Mouse (Mus musculus): ENCODE measurements around the gene Slc39a11. TPM values are rescaled to one million over a fixed set of nuclear protein-coding genes. Genes with fewer than 3 reads are reported as not detected.

The Slc39a11 gene
- polyA plus RNA-seq, 1 experiment from 2014 or later, result 24.5 TPM

GRCm38 (mm10) chr11:113534341-113534740 lies 115.5 kb downstream of the Slc39a11 start:
- H3K27me3 ChIP-seq, result no peaks in the 10 kb centered on the region
- 65% methylated on average over 11 of the region's 11 CpGs for WGBS
- no peaks in the 10 kb centered on the region for H3K36me3 ChIP-seq
- H3K9ac ChIP-seq, result no peak overlapping the region
- no peaks in the 10 kb centered on the region for H3K9me3 ChIP-seq
- no peak overlapping the region for H3K4me2 ChIP-seq
- H3K4me3 ChIP-seq, result no peak overlapping the region
- H3K4me1 ChIP-seq, result peaks cover 3% of the 10 kb centered on the region; the same call in 1 of the 2 replicates
- no peak overlapping the region for H3K27ac ChIP-seq
- ATAC-seq (ENCODE audit: borderline replicate concordance, extremely low read depth, low FRiP score, low TSS enrichment), result no peak

- Histone ChIP-seq H3K27ac (no peak overlapping the region), H3K9ac (no peak overlapping the region), H3K9me3 (no peaks in the 10 kb centered on the region), H3K36me3 (no peaks in the 10 kb centered on the region), H3K27me3 (no peaks in the 10 kb centered on the region), H3K4me3 (no peak overlapping the region), H3K4me1 (0 out of 2 replicates have a peak, but pooled peaks cover 3% of the 10 kb centered on the region), H3K4me2 (no peak overlapping the region)
- ATAC-seq (ENCODE audit: borderline replicate concordance, extremely low read depth, low FRiP score, low TSS enrichment), result no peak
- WGBS, result 52% methylated on average over 7 of the region's 7 CpGs
These were observed 115.9 kb downstream of the Slc39a11 start for GRCm38 (mm10) chr11:113533931-113534330.

- H3K27me3 ChIP-seq, result no peaks in the 10 kb centered on the region
- H3K4me1 ChIP-seq, result no peaks in the 10 kb centered on the region
- no peak overlapping the region for H3K4me2 ChIP-seq
- H3K9me3 ChIP-seq, result no peaks in the 10 kb centered on the region
- H3K27ac ChIP-seq, result no peak overlapping the region
- no peaks in the 10 kb centered on the region for H3K36me3 ChIP-seq
- H3K4me3 ChIP-seq, result no peak overlapping the region
- no peak overlapping the region for H3K9ac ChIP-seq
- WGBS, result 89% methylated on average over 3 of the region's 3 CpGs
- no peak for ATAC-seq (ENCODE audit: borderline replicate concordance, extremely low read depth, low FRiP score, low TSS enrichment)
These were observed 121.5 kb downstream of the Slc39a11 start for GRCm38 (mm10) chr11:113528391-113528790.

- WGBS, result 70% methylated on average over 18 of the region's 18 CpGs
- H3K9me3 ChIP-seq, result no peaks in the 10 kb centered on the region
- H3K27me3 ChIP-seq, result no peaks in the 10 kb centered on the region
- H3K9ac ChIP-seq, result no peak overlapping the region
- H3K4me1 ChIP-seq, result no peaks in the 10 kb centered on the region
- no peaks in the 10 kb centered on the region for H3K36me3 ChIP-seq
- no peak overlapping the region for H3K27ac ChIP-seq
- no peak for ATAC-seq (ENCODE audit: borderline replicate concordance, extremely low read depth, low FRiP score, low TSS enrichment)
- no peak overlapping the region for H3K4me3 ChIP-seq
- H3K4me2 ChIP-seq, result no peak overlapping the region
These were observed 124.1 kb downstream of the Slc39a11 start for GRCm38 (mm10) chr11:113525731-113526130.

GRCm38 (mm10) chr11:113522726-113523125 lies 127.2 kb downstream of the Slc39a11 start:
- WGBS, result 74% methylated on average over 4 of the region's 4 CpGs
- H3K9ac ChIP-seq, result no peak overlapping the region

GRCm38 (mm10) chr11:113521469-113522190 lies 128.2 kb downstream of the Slc39a11 start:
- Histone ChIP-seq H3K9ac (no peak overlapping the region), H3K27me3 (no peaks in the 10 kb centered on the region), H3K36me3 (no peaks in the 10 kb centered on the region), H3K4me2 (no peak overlapping the region), H3K4me3 (no peak overlapping the region), H3K27ac (no peak overlapping the region), H3K4me1 (peaks cover 6% of the 10 kb centered on the region), H3K9me3 (no peaks in the 10 kb centered on the region)
- no peak for ATAC-seq (ENCODE audit: borderline replicate concordance, extremely low read depth, low FRiP score, low TSS enrichment)
- WGBS, result 54% methylated on average over 20 of the region's 20 CpGs

More at GRCm38 (mm10) chr11:113522726-113523125, 127.2 kb downstream of the Slc39a11 start:
- Histone ChIP-seq H3K27me3 (no peaks in the 10 kb centered on the region), H3K4me1 (peaks cover 6% of the 10 kb centered on the region), H3K36me3 (no peaks in the 10 kb centered on the region), H3K4me2 (no peak overlapping the region), H3K9me3 (no peaks in the 10 kb centered on the region), H3K27ac (no peak overlapping the region), H3K4me3 (no peak overlapping the region)
- ATAC-seq (ENCODE audit: borderline replicate concordance, extremely low read depth, low FRiP score, low TSS enrichment), result no peak

- H3K4me2 ChIP-seq, result no peak overlapping the region
- H3K4me1 ChIP-seq, result peaks cover 6% of the 10 kb centered on the region
- ATAC-seq (ENCODE audit: borderline replicate concordance, extremely low read depth, low FRiP score, low TSS enrichment), result no peak
- no peak overlapping the region for H3K27ac ChIP-seq
- no peaks in the 10 kb centered on the region for H3K9me3 ChIP-seq
- no peaks in the 10 kb centered on the region for H3K27me3 ChIP-seq
- WGBS, result 57% methylated on average over 17 of the region's 17 CpGs
- no peak overlapping the region for H3K9ac ChIP-seq
- no peaks in the 10 kb centered on the region for H3K36me3 ChIP-seq
- H3K4me3 ChIP-seq, result no peak overlapping the region
These were observed 128.9 kb downstream of the Slc39a11 start for GRCm38 (mm10) chr11:113520851-113521461.

- 56% methylated on average over 8 of the region's 8 CpGs for WGBS
- H3K4me2 ChIP-seq, result no peak overlapping the region
- ATAC-seq (ENCODE audit: borderline replicate concordance, extremely low read depth, low FRiP score, low TSS enrichment), result no peak
- H3K27me3 ChIP-seq, result no peaks in the 10 kb centered on the region
- H3K9ac ChIP-seq, result no peak overlapping the region
- no peak overlapping the region for H3K4me3 ChIP-seq
- H3K4me1 ChIP-seq, result peaks cover 6% of the 10 kb centered on the region
- no peaks in the 10 kb centered on the region for H3K36me3 ChIP-seq
- no peaks in the 10 kb centered on the region for H3K9me3 ChIP-seq
- H3K27ac ChIP-seq, result no peak overlapping the region
These were observed 129.5 kb downstream of the Slc39a11 start for GRCm38 (mm10) chr11:113520373-113520772.

- Histone ChIP-seq H3K27ac (no peak overlapping the region), H3K4me3 (no peak overlapping the region), H3K27me3 (no peaks in the 10 kb centered on the region), H3K4me2 (no peak overlapping the region), H3K4me1 (peaks cover 6% of the 10 kb centered on the region), H3K9me3 (no peaks in the 10 kb centered on the region), H3K9ac (no peak overlapping the region), H3K36me3 (no peaks in the 10 kb centered on the region)
- ATAC-seq (ENCODE audit: borderline replicate concordance, extremely low read depth, low FRiP score, low TSS enrichment), result no peak
- 73% methylated on average over 7 of the region's 7 CpGs for WGBS
These were observed 129.9 kb downstream of the Slc39a11 start for GRCm38 (mm10) chr11:113519973-113520372.

- Histone ChIP-seq H3K27ac (no peak overlapping the region), H3K36me3 (no peaks in the 10 kb centered on the region), H3K9me3 (no peaks in the 10 kb centered on the region), H3K4me3 (no peak overlapping the region), H3K4me1 (peaks cover 6% of the 10 kb centered on the region), H3K27me3 (no peaks in the 10 kb centered on the region), H3K4me2 (no peak overlapping the region), H3K9ac (no peak overlapping the region)
- 75% methylated on average over 7 of the region's 7 CpGs for WGBS
- no peak for ATAC-seq (ENCODE audit: borderline replicate concordance, extremely low read depth, low FRiP score, low TSS enrichment)
These were observed 131.7 kb downstream of the Slc39a11 start for GRCm38 (mm10) chr11:113518176-113518575.

GRCm38 (mm10) chr11:113516156-113516555 lies 133.7 kb downstream of the Slc39a11 start:
- ATAC-seq (ENCODE audit: borderline replicate concordance, extremely low read depth, low FRiP score, low TSS enrichment), result no peak
- Histone ChIP-seq H3K9ac (no peak overlapping the region), H3K27me3 (no peaks in the 10 kb centered on the region), H3K27ac (no peak overlapping the region), H3K9me3 (no peaks in the 10 kb centered on the region), H3K4me3 (no peak overlapping the region), H3K36me3 (no peaks in the 10 kb centered on the region), H3K4me1 (peaks cover 6% of the 10 kb centered on the region), H3K4me2 (no peak overlapping the region)
- 69% methylated on average over 10 of the region's 10 CpGs for WGBS

GRCm38 (mm10) chr11:113512976-113513375 lies 136.9 kb downstream of the Slc39a11 start:
- Histone ChIP-seq H3K4me2 (no peak overlapping the region), H3K9me3 (no peaks in the 10 kb centered on the region), H3K27me3 (no peaks in the 10 kb centered on the region), H3K4me3 (no peak overlapping the region), H3K9ac (no peak overlapping the region), H3K36me3 (no peaks in the 10 kb centered on the region), H3K27ac (no peak overlapping the region), H3K4me1 (no peaks in the 10 kb centered on the region)
- no peak for ATAC-seq (ENCODE audit: borderline replicate concordance, extremely low read depth, low FRiP score, low TSS enrichment)
- 73% methylated on average over 10 of the region's 10 CpGs for WGBS

Data from lung, embryonic 15.5 days (tissue).